Mouse (Mus musculus): Measurements from ENCODE around the gene Ackr3.

The Ackr3 gene

GRCm38 (mm10) chr1:90204821-90205220 lies 1.0 kb downstream of the Ackr3 start:
- no peak for DNase-seq (ENCODE audit: low read depth, low spot score)

GRCm38 (mm10) chr1:90205223-90205622 lies 1.4 kb downstream of the Ackr3 start:
- DNase-seq (ENCODE audit: low read depth, low spot score) = peak; percentile 67

GRCm38 (mm10) chr1:90206684-90207083 lies 2.9 kb downstream of the Ackr3 start:
- no peak for DNase-seq (ENCODE audit: low read depth, low spot score)

DNA sequence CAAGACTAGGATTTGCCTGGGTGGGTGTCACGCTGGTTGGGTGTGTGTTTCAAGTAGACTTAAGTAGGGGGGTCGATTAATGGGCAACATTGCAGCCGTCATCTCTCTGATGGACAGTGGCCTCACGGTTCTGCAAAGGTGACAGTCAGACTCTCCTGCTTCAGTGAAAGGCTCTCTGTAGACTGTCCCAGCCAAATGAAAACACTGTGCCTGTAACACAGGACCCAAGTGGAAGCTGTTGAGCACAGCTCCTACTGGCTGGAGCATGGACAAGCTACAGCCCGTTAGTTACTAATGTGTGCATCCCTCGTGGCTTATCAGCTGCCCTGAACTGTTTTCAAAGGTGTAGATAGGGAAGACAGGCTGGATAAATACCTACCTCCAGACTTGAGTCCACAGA lies 3.5 kb downstream of the Ackr3 start:
- no peak for DNase-seq (ENCODE audit: low read depth, low spot score)

- DNase-seq (ENCODE audit: low read depth, low spot score) = no peak
These were observed 4.1 kb downstream of the Ackr3 start for GRCm38 (mm10) chr1:90207739-90208502.

DNA sequence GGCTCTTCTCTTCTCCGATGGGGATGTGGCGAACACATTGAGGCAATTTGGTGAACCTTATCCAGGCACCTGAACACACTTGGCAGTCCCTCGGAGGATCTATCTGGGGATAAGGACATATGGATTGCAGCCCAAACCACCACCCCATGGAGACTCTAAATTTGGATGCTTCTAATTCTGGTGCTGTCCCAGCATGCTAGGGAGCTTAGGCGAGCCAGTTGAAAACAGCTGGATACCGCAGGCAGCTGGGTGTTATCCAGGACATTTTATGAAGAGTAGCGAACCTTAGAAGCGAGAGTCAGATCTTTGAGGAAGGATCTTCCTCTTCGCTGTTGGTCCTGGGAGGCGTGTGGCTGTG lies 4.7 kb downstream of the Ackr3 start:
- DNase-seq (ENCODE audit: low read depth, low spot score) = no peak

DNA sequence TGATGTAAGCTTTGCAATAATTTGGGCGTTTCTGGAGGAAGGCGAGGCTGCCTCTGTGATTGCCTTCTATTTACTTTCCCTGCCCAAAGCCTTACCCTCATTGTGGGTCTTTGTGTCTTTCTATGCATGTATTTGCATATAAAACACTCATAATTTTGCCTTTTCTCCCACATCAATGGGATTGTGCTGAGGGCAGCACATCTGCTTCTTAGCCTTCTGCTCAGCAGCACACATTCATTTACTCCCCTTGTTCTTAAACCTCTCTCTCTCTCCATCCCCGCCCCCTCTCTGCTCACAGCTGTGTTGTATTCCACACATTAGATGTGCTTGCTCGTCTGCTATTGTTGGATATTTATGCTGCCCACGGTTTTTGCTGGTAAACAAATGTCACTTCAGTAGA lies 5.3 kb downstream of the Ackr3 start:
- no peak for DNase-seq (ENCODE audit: low read depth, low spot score)

GRCm38 (mm10) chr1:90209741-90210140 lies 6.0 kb downstream of the Ackr3 start:
- DNase-seq (ENCODE audit: low read depth, low spot score) = no peak

- DNase-seq (ENCODE audit: low read depth, low spot score) = no peak
These were observed 6.6 kb downstream of the Ackr3 start for GRCm38 (mm10) chr1:90210346-90210745.

DNA sequence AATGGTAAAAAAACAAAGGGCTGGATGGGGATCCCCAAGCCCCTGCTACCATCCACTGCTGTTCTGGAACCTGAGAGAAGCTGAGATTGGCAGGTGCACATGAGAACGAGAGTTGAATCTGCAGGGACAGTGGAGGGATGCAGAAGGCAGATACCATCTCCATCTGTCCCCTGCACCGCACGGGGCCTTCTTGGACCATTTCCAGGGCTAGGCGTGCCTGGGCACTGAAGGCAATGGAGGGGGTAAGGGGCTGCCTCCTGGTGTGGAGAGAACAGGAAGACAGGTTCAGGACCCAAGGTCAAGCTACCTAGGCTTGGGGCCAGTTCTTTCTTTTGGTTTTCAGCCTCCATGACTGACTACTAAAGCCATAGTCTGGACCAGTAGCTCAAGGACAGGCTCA lies 7.0 kb downstream of the Ackr3 start:
- DNase-seq (ENCODE audit: low read depth, low spot score) = no peak

DNA sequence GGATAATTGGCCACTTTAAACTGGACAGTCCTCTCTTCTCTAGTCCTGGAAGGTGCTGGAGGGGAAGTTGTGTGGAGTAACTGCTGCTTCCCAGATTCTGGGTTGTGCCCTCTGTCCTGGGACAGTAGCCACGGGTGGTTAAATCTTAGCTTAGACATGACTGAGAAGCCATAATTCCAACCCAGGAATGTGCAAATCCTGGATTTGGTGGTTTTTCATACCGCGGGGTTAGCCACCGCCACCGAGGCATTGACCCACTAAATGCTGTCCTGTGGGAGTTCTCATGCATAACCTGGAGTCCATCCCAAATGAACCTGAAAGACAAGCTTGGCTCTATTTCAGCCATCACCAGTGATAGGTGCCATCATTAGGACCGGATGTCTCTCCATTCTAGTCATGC lies 8.6 kb downstream of the Ackr3 start:
- no peak for DNase-seq (ENCODE audit: low read depth, low spot score)

GRCm38 (mm10) chr1:90212901-90213300 lies 9.1 kb downstream of the Ackr3 start:
- no peak for DNase-seq (ENCODE audit: low read depth, low spot score)

DNA sequence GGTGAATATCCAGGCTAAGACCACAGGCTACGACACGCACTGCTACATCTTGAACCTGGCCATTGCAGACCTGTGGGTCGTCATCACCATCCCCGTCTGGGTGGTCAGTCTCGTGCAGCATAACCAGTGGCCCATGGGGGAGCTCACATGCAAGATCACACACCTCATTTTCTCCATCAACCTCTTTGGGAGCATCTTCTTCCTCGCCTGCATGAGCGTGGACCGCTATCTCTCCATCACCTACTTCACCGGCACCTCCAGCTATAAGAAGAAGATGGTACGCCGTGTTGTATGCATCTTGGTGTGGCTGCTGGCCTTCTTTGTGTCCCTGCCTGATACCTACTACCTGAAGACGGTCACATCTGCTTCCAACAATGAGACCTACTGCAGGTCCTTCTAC lies 10.2 kb downstream of the Ackr3 start:
- no peak for DNase-seq (ENCODE audit: low read depth, low spot score)

DNA sequence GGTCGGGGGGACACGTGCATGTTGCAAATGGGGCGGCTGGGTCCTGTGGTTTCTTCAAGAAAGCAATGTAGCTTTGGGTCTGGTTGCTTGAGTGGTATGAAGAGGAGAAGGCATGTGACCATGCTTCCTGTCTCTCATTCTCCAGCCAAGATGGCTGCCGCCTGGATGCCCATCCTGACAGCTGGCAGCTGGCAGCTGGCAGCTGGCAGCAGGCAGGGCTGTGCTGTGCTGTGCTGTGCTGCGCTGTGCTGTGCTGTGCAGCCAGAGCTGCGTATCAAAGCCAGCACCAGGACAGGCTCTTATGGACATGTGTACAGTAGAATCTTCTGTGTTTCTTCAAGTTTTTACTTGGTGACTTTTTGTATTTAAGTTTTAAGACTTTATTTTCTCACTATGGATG lies 11.1 kb downstream of the Ackr3 start:
- no peak for DNase-seq (ENCODE audit: low read depth, low spot score)

GRCm38 (mm10) chr1:90215881-90216280 lies 12.1 kb downstream of the Ackr3 start:
- no peak for DNase-seq (ENCODE audit: low read depth, low spot score)

DNA sequence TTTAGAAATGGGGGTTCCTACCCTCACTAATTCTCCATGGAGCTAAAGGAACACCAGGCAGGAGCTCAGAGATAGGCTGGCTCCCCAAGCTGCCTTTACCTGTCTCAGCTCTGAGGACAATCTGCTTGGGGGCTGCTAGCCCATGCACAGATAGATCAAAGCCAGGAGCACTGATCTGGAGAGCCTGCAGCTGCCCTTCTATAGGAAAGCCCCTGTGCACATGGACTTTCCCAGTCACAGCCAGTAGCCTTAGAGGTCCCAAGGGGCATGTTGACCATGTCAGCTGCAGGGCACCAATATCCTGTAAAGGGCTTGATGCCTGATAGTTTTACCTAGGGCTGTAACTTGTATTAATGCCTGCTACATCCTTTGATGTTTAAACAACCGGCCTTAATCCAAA lies 12.6 kb downstream of the Ackr3 start:
- DNase-seq (ENCODE audit: low read depth, low spot score) = no peak

DNA sequence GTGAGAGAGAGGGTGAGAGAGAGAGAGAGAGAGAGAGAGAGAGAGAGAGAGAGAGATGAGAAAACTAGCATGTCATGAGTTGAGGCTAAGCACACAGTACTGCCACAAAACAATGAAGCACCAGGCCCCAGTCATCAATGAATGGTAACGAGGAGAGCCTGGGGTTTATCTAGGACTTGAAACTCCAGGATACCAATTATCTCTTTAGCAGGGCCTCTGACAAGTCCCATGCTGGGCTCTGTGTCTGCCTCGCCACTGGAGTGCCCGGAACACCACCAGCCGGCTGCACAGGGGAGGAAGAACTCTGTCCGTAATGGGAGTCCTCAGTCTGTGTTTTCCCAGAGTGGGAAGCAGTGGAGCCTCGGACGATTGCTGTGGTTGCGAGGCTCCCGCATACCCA lies 16.5 kb downstream of the Ackr3 start:
- no peak for DNase-seq (ENCODE audit: low read depth, low spot score)

DNA sequence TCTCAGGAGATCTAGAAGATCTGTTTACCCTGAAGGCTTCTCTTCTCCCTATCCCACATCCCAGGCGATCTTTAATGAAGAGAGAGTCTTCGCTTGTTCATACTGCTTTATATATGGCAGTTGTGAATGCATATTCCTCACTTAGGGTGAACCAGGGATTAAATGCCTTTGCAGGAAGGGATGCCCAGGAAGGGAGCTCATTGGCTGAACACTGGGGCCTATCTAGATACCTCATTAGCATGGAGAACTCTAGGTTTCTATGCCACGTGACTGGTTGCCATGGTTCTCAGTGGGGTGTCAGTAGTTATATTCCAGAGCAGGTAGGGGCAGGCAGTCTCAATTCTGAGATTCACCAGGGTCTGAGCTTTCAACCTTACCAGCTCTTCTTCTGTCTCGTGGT lies 17.1 kb downstream of the Ackr3 start:
- no peak for DNase-seq (ENCODE audit: low read depth, low spot score)

DNA sequence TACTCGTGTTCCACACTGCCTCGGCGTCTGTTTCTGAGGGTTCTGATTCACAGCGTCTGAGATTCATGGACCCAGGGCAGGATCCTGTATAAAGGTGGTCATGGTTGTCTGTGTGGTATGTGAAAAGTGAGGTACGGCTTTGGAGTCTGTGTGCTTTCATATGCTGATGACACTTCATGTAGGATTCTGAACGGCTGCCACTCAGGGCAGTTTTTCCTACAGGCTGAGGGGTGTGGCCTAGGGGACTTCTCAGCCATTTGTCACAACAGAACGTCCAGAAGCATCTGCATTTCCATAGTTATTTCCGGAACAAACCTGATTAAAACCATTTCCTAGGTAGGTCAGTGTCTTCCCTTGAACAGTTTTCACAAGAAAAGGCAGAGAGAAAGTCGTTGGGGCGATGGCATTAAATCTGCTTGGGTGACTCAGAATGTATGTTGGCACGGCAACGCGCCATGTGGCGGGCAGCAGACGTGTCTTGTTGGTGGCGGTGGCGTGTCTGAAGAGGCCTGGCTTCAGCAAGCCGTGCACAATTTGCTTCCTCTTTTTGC lies 18.1 kb downstream of the Ackr3 start:
- DNase-seq (ENCODE audit: low read depth, low spot score) = peak; percentile 80

DNA sequence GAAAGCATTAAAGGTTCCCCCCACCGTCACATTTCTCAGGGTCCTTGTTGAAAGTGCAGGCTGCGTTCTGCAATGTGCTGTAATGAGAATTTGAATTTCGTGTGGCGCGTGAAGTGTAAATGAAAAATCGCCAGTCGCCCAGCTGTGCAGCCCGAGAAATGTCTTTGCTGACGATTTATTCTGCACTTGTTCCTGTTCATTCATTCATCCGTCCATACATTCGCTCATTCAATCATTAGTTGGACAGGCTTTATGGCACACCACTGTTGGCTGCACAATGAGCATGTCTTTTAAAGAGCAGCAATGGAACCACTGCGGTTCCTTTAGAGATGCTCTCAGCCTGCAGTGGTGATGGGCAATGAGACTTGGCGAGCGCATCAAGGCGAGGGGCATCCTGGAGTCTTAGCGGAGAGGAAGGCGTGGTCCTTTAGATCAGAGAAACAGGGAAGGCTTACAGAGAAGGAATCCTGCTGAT lies 18.7 kb downstream of the Ackr3 start:
- DNase-seq (ENCODE audit: low read depth, low spot score) = no peak

GRCm38 (mm10) chr1:90223006-90223405 lies 19.2 kb downstream of the Ackr3 start:
- no peak for DNase-seq (ENCODE audit: low read depth, low spot score)

DNA sequence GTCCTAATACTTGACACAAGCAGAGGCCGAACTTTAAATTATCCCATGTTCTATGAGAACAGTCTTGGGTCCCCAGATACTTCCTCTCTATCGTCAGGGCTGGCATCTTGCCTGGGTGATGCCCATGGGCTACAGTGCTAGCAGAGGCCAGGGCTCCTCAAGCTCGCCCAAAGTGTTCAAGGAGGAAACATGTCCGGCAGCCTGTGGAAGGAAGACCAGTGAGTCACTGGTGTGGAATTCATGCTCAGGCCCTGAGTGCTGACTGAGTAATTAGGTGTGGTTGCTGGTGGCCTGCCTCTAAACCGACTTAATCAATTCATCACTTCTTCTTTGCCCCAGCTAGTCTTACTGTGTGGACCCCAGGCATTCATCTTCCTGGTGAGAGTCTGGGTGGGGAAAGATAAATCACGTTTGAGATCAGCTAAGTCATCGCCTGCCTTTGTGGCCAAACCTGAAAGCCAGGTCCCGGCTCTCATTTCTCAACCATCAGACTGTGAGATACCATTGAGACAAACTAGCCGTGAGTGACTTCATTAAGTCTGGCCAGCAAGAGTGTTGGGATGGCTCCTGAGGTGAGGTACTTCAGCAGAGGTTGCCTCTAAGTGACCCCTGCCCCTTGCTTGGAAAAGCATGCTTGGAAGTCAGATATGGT lies 21.9 kb downstream of the Ackr3 start:
- DNase-seq (ENCODE audit: low read depth, low spot score) = no peak

GRCm38 (mm10) chr1:90227684-90228322 lies 24.0 kb downstream of the Ackr3 start:
- no peak for DNase-seq (ENCODE audit: low read depth, low spot score)

Measured in telencephalon, adult 2 months (tissue).